Mouse (Mus musculus) macrophage (primary cell): ENCODE results near the gene Ccr6. TPM values are rescaled to one million over a fixed set of nuclear protein-coding genes. Genes with fewer than 3 reads are reported as not detected.
"Not testable (repeated sequence)": the region's sequence is repeated elsewhere in the genome, so short reads cannot be mapped to it uniquely, and the experiment has no call there.

Experiments used
- H3K27ac ChIP-seq: fragments of 350-480 bp; formaldehyde crosslinking; 2 replicates; pipeline ENCODE4 v1.9.0; 2021
- H3K36me3 ChIP-seq: fragments of 350-480 bp; formaldehyde crosslinking; 2 replicates; pipeline ENCODE4 v1.9.0; 2021; ENCODE audit errors: inconsistent target
- H3K4me3 ChIP-seq: fragments of 350-480 bp; formaldehyde crosslinking; 2 replicates; pipeline ENCODE4 v1.9.0; 2021; ENCODE audit errors: inconsistent target
- H3K79me2 ChIP-seq: fragments of 350-480 bp; formaldehyde crosslinking; 2 replicates; pipeline ENCODE4 v1.9.0; 2021; ENCODE audit errors: inconsistent target
- WGBS: methylation state at CpG from one replicate; pipeline ENCODE4 v1.1.7; 2026; ENCODE audit warnings: inconsistent platforms; ENCODE audit not compliant: missing documents; 5-methylcytosine and 5-hydroxymethylcytosine counted together
- polyA plus RNA-seq: library from polyadenylated mRNA; stranded (reverse); fragments of 250-400 nt; gene quantifications from 3 replicates; pipeline ENCODE4 v1.2.4, GENCODE M21; 2018; ENCODE audit warnings: inconsistent platforms

Gene Ccr6
- polyA plus RNA-seq, 1 experiment from 2014 or later = not detected

GRCm38 (mm10) chr17:8244124-8244523 lies 8.3 kb downstream of the Ccr6 start:
- Histone ChIP-seq H3K79me2 (no peaks in the 10 kb centered on the region), H3K36me3 (no peaks in the 10 kb centered on the region), H3K4me3 (no peak overlapping the region), H3K27ac (no peak overlapping the region)
- WGBS = 92% methylated on average over 2 of the region's 2 CpGs

- 91% methylated on average over 4 of the region's 4 CpGs for whole genome bisulfite sequencing
- H3K79me2 ChIP-seq = no peaks in the 10 kb centered on the region
- H3K36me3 ChIP-seq = no peaks in the 10 kb centered on the region
- no peak overlapping the region for H3K4me3 ChIP-seq
- no peak overlapping the region for H3K27ac ChIP-seq
Observed at GRCm38 (mm10) chr17:8246102-8246754, 10.4 kb downstream of the Ccr6 start.

- Histone ChIP-seq H3K4me3 (no peak overlapping the region), H3K36me3 (no peaks in the 10 kb centered on the region), H3K27ac (no peak overlapping the region), H3K79me2 (no peaks in the 10 kb centered on the region)
- 91% methylated on average over 7 of the region's 7 CpGs for WGBS
Observed at GRCm38 (mm10) chr17:8251704-8252103, 15.9 kb downstream of the Ccr6 start.

DNA sequence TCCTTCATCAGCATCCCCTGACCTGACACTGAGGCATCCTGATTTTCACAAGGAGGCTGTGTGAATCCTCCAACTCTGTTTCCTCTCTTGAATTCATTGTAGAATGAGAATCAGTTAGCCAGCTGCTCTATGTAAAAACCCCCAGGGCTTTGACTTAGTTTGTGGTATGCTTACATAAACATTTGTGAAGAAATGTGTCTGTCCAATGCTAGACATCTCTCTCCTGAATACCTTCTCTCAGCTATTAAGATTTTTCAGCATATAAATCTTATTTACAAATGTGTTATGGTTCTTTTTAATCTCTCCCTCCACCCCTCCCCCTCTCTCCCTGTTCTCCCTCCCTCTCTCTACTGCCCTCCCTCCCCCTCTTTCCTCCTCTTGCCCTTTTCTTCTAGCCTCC lies 18.4 kb downstream of the Ccr6 start:
- no peak overlapping the region for H3K4me3 ChIP-seq
- no peak overlapping the region for H3K27ac ChIP-seq
- H3K36me3 ChIP-seq = no peaks in the 10 kb centered on the region
- no peaks in the 10 kb centered on the region for H3K79me2 ChIP-seq

DNA sequence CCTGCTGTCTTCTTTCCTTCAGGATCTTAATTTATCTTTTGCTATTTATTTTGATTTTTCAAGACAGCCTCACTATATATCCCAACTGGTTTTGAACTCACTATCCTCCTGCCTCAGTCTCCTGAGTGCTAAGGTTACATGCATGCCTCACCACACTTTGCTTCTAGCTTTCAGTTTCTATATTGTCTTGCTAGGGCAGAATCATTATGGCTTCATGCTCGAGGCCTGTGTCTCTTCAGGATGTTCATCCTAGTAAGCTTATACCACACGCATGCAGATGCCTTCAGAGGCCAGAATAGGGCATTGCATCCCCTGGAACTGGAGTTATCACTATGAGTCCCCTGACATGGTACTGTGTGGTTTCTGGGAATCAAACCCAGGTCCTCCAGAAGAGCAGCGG lies 19.1 kb downstream of the Ccr6 start:
- no peaks in the 10 kb centered on the region for H3K36me3 ChIP-seq
- H3K27ac ChIP-seq = no peak overlapping the region
- WGBS = 73% methylated on average over 3 of the region's 3 CpGs
- H3K79me2 ChIP-seq = no peaks in the 10 kb centered on the region
- H3K4me3 ChIP-seq = no peak overlapping the region

DNA sequence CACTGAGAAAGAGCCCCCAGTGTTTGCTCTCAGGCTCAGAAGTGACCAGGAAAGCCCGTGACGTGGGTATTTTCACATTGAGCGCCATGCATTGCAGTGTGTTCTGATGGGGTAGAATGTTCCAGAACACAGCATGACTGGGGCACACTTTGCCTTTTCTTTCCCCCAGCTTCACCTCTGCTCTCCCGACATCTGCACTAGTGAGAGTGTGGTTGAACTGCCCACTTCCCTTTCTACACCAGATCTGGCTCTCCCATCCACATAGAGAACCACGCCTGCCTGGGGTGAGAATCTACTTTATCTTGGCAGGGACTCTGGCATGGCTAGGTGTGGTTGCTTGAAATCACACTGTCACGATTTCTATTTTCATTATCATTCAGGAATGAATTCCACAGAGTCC lies 19.7 kb downstream of the Ccr6 start:
- 26% methylated on average over 6 of the region's 6 CpGs for WGBS

GRCm38 (mm10) chr17:8256982-8257381 lies 21.1 kb downstream of the Ccr6 start:
- Histone ChIP-seq H3K79me2 (no peaks in the 10 kb centered on the region), H3K27ac (no peak overlapping the region), H3K4me3 (no peak overlapping the region), H3K36me3 (no peaks in the 10 kb centered on the region)
- 75% methylated on average over 8 of the region's 8 CpGs for WGBS

More for the DNA sequence above, 19.7 kb downstream of the Ccr6 start:
- H3K79me2 ChIP-seq = no peaks in the 10 kb centered on the region
- H3K36me3 ChIP-seq = no peaks in the 10 kb centered on the region
- H3K27ac ChIP-seq = no peak overlapping the region
- no peak overlapping the region for H3K4me3 ChIP-seq

- H3K4me3 ChIP-seq, H3K27ac ChIP-seq, H3K79me2 ChIP-seq, H3K36me3 ChIP-seq: not testable (repeated sequence)
- WGBS = 13% methylated on average over 5 of the region's 7 CpGs
Observed at GRCm38 (mm10) chr17:8264638-8265037, 28.8 kb downstream of the Ccr6 start.

- no peaks in the 10 kb centered on the region for H3K79me2 ChIP-seq
- 47% methylated on average over 6 of the region's 6 CpGs for WGBS
- H3K4me3 ChIP-seq = no peak overlapping the region
- no peak overlapping the region for H3K27ac ChIP-seq
- no peaks in the 10 kb centered on the region for H3K36me3 ChIP-seq
Observed at GRCm38 (mm10) chr17:8272054-8272749, 36.4 kb downstream of the Ccr6 start.

- no peak overlapping the region for H3K27ac ChIP-seq
- 71% methylated on average over 6 of the region's 6 CpGs for whole genome bisulfite sequencing
- H3K79me2 ChIP-seq = no peaks in the 10 kb centered on the region
- no peak overlapping the region for H3K4me3 ChIP-seq
- no peaks in the 10 kb centered on the region for H3K36me3 ChIP-seq
Observed at GRCm38 (mm10) chr17:8272951-8273350, 37.1 kb downstream of the Ccr6 start.

GRCm38 (mm10) chr17:8276071-8276470 lies 40.2 kb downstream of the Ccr6 start:
- 72% methylated on average over 4 of the region's 4 CpGs for WGBS
- no peaks in the 10 kb centered on the region for H3K36me3 ChIP-seq
- H3K79me2 ChIP-seq = no peaks in the 10 kb centered on the region
- no peak overlapping the region for H3K27ac ChIP-seq
- no peak overlapping the region for H3K4me3 ChIP-seq

DNA sequence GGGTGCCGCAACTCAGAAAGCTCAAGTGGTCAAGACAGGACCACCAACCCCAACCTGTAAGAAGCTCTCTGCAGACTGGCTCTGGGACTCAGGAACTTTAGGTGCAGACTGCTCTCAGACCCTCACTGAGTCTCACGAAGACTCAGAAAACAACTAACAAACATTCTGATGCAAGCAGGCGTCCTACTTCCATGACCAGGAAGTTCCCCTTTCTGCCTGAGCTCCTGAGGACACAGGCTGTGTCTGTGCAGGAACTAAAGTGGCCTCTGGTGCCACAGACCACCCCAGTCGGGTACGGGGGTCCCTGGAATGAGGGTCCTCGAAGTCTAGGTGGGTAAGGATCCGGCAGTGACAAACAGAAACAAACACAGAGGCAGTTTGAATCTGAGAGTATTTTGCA lies 40.8 kb downstream of the Ccr6 start:
- Histone ChIP-seq H3K36me3 (no peaks in the 10 kb centered on the region), H3K27ac (no peak overlapping the region), H3K4me3 (no peak overlapping the region), H3K79me2 (no peaks in the 10 kb centered on the region)
- 44% methylated on average over 6 of the region's 7 CpGs for WGBS

- WGBS = 97% methylated on average over 3 of the region's 3 CpGs
- Histone ChIP-seq H3K79me2 (no peaks in the 10 kb centered on the region), H3K27ac (no peak overlapping the region), H3K4me3 (no peak overlapping the region), H3K36me3 (no peaks in the 10 kb centered on the region)
Observed at GRCm38 (mm10) chr17:8277266-8277665, 41.4 kb downstream of the Ccr6 start.

DNA sequence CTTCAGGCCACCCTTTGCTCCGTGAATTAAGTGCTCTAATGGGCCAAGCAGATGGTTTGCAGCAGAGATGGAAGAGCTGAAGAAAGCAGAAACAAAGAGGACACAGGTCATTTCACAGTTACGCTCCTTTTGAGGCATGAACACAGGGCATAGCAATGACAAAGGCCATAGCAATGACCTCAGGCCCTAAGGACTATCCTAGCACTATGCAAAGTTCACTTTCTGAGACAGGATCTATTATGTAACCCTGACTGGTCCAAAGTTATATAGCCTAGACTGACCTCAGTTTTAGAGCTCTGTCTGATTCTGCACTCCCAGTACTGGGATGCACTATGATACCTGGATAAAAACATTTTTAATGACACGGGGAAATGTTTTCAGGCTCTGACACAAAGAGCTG lies 42.5 kb downstream of the Ccr6 start:
- 96% methylated on average over 3 of the region's 3 CpGs for WGBS
- no peaks in the 10 kb centered on the region for H3K36me3 ChIP-seq
- H3K27ac ChIP-seq = no peak overlapping the region

GRCm38 (mm10) chr17:8282821-8283525 lies 47.1 kb downstream of the Ccr6 start, which contains the start of gene Mpc1:
Mpc1 (plus strand) TSS chr17:8282904.
- H3K79me2 ChIP-seq = peaks cover 42% of the 10 kb centered on the region
- H3K4me3 ChIP-seq = peak within 1 kb of the TSS; percentile 88
- peak within 1 kb of the TSS; percentile 89 for H3K27ac ChIP-seq
- H3K36me3 ChIP-seq = no peaks in the 10 kb centered on the region
- 1% methylated on average over 32 of the region's 35 CpGs for WGBS

More for the DNA sequence above, 42.5 kb downstream of the Ccr6 start:
- no peak overlapping the region for H3K4me3 ChIP-seq
- H3K79me2 ChIP-seq = no peaks in the 10 kb centered on the region
